Mouse (Mus musculus) adrenal gland, postnatal 25 days (tissue): ENCODE measurements around the gene Mapre3. TPM values are rescaled to one million over a fixed set of nuclear protein-coding genes. Genes with fewer than 3 reads are reported as not detected.

Source experiments
- DNase-seq: peaks from one replicate; pipeline ENCODE4 v3.0.0; 2021; ENCODE audit warnings: mixed read lengths
- total RNA-seq: library from RNA; stranded (reverse); gene quantifications from 2 replicates; pipeline ENCODE4 v1.2.3, GENCODE M21; 2021

The Mapre3 gene
- total RNA-seq, 1 experiment from 2014 or later = 62.9 TPM

- DNase-seq = no peak
Observed at GRCm38 (mm10) chr5:30886209-30886608, 71.8 kb downstream of the Mapre3 start.

- DNase-seq = no peak
Observed at GRCm38 (mm10) chr5:30886731-30887130, 72.3 kb downstream of the Mapre3 start.

- peak; percentile 66 for DNase-seq
Observed at GRCm38 (mm10) chr5:30887331-30887761, 72.9 kb downstream of the Mapre3 start.

GRCm38 (mm10) chr5:30887858-30888336, 73.5 kb downstream of the Mapre3 start:
- DNase-seq = peak; percentile 86

GRCm38 (mm10) chr5:30888337-30889087, 74.1 kb downstream of the Mapre3 start, which contains the start of gene Agbl5:
TSS of gene Agbl5 (plus strand) at chr5:30888694.
- peak; percentile 90 for DNase-seq

GRCm38 (mm10) chr5:30889088-30889754, 74.8 kb downstream of the Mapre3 start:
- no peak for DNase-seq

GRCm38 (mm10) chr5:30890375-30890774, 75.9 kb downstream of the Mapre3 start:
- DNase-seq = no peak

GRCm38 (mm10) chr5:30901860-30902259, 87.4 kb downstream of the Mapre3 start:
- no peak for DNase-seq

GRCm38 (mm10) chr5:30907413-30908059, 93.1 kb downstream of the Mapre3 start, which contains the start of gene Ost4:
TSS of gene Ost4 (minus strand) at chr5:30907788.
- DNase-seq = peak; percentile 98

GRCm38 (mm10) chr5:30908426-30909299, 94.2 kb downstream of the Mapre3 start:
- DNase-seq = no peak

- no peak for DNase-seq
Observed at GRCm38 (mm10) chr5:30909300-30909659, 94.8 kb downstream of the Mapre3 start.

GRCm38 (mm10) chr5:30909863-30910262, 95.4 kb downstream of the Mapre3 start:
- no peak for DNase-seq

GRCm38 (mm10) chr5:30910481-30910880, 96.0 kb downstream of the Mapre3 start:
- DNase-seq = no peak

- DNase-seq = no peak
Observed at GRCm38 (mm10) chr5:30912156-30912555, 97.7 kb downstream of the Mapre3 start.

GRCm38 (mm10) chr5:30913060-30913841, 98.8 kb downstream of the Mapre3 start, which contains the start of gene Emilin1:
TSS of gene Emilin1 (plus strand) at chr5:30913402.
- no peak for DNase-seq

GRCm38 (mm10) chr5:30914101-30914635, 99.7 kb downstream of the Mapre3 start:
- no peak for DNase-seq

GRCm38 (mm10) chr5:30914849-30915248, 100.4 kb downstream of the Mapre3 start:
- no peak for DNase-seq

GRCm38 (mm10) chr5:30915456-30915855, 101.0 kb downstream of the Mapre3 start:
- no peak for DNase-seq
